Mouse (Mus musculus): ENCODE measurements around the gene Vmn1r54. TPM values are rescaled to one million over a fixed set of nuclear protein-coding genes. Genes with fewer than 3 reads are reported as not detected.
"Not testable (repeated sequence)": the region's sequence is repeated elsewhere in the genome, so short reads cannot be mapped to it uniquely, and the experiment has no call there.

Vmn1r54 gene
- not detected in 2 replicates for polyA plus RNA-seq (2016; fragmentation: Nextera tagmentation; extraction: Ambion mirVana)

GRCm38 (mm10) chr6:90246000-90246399 lies at the start of gene Vmn1r54:
TSS of gene Vmn1r54 (plus strand) at chr6:90246300.
- H3K36me3 ChIP-seq: no peaks in the 10 kb centered on the region
- 71% methylated on average over 1 of the region's 1 CpGs for WGBS

GRCm38 (mm10) chr6:90202493-90202892 lies 43.6 kb upstream of the Vmn1r54 start, which contains the start of gene V1ra8:
TSS of gene V1ra8 (plus strand) at chr6:90202793.
- WGBS: 87% methylated on average over 2 of the region's 2 CpGs
- not testable (repeated sequence) for H3K9me3 ChIP-seq; H3K4me3 ChIP-seq; H3K27ac ChIP-seq; H3K27me3 ChIP-seq (ENCODE audit: insufficient read depth, poor library complexity, severe bottlenecking); H3K36me3 ChIP-seq; DNase-seq (ENCODE audit: low spot score); H3K4me1 ChIP-seq (replicated peaks)

More at GRCm38 (mm10) chr6:90246000-90246399, at the start of gene Vmn1r54:
- H3K4me1 ChIP-seq (replicated peaks): no peaks in the 10 kb centered on the region
- no peaks in the 10 kb centered on the region for H3K27me3 ChIP-seq (ENCODE audit: insufficient read depth, poor library complexity, severe bottlenecking)
- H3K27ac ChIP-seq: no peak within 1 kb of the TSS
- no peaks in the 10 kb centered on the region for H3K9me3 ChIP-seq
- H3K4me3 ChIP-seq: no peak within 1 kb of the TSS
- no peak for DNase-seq (ENCODE audit: low spot score)

- H3K36me3 ChIP-seq: no peaks in the 10 kb centered on the region
- DNase-seq (ENCODE audit: low spot score): no peak
- 89% methylated on average over 1 of the region's 1 CpGs for WGBS
- no peaks in the 10 kb centered on the region for H3K4me1 ChIP-seq (replicated peaks)
- H3K27ac ChIP-seq: no peak within 1 kb of the TSS
- no peak within 1 kb of the TSS for H3K4me3 ChIP-seq
- peaks cover 18% of the 10 kb centered on the region; the same call in 1 of the 2 replicates for H3K9me3 ChIP-seq
- no peaks in the 10 kb centered on the region for H3K27me3 ChIP-seq (ENCODE audit: insufficient read depth, poor library complexity, severe bottlenecking)
These were observed 21.8 kb upstream of the Vmn1r54 start, which contains the start of gene Vmn1r53 for GRCm38 (mm10) chr6:90224338-90224737. TSS of gene Vmn1r53 (minus strand) at chr6:90224438.

GRCm38 (mm10) chr6:90232114-90232513 lies 14.0 kb upstream of the Vmn1r54 start:
- not testable (repeated sequence) for H3K36me3 ChIP-seq; DNase-seq (ENCODE audit: low spot score); H3K4me3 ChIP-seq; H3K27me3 ChIP-seq (ENCODE audit: insufficient read depth, poor library complexity, severe bottlenecking); H3K4me1 ChIP-seq (replicated peaks); H3K27ac ChIP-seq
- peaks cover 25% of the 10 kb centered on the region for H3K9me3 ChIP-seq
- WGBS: 90% methylated on average over 4 of the region's 4 CpGs

- Histone ChIP-seq H3K4me1 (replicated peaks) (no peaks in the 10 kb centered on the region), H3K36me3 (no peaks in the 10 kb centered on the region), H3K27ac (no peak overlapping the region), H3K9me3 (peaks cover 25% of the 10 kb centered on the region), H3K27me3 (ENCODE audit: insufficient read depth, poor library complexity, severe bottlenecking) (no peaks in the 10 kb centered on the region), H3K4me3 (no peak overlapping the region)
- WGBS: 65% methylated on average over 27 of the region's 27 CpGs
- DNase-seq (ENCODE audit: low spot score): no peak
These were observed 13.4 kb upstream of the Vmn1r54 start for GRCm38 (mm10) chr6:90232681-90233080.

- H3K27ac ChIP-seq: no peak overlapping the region
- no peak for DNase-seq (ENCODE audit: low spot score)
- no peaks in the 10 kb centered on the region for H3K36me3 ChIP-seq
- 84% methylated on average over 3 of the region's 3 CpGs for WGBS
- no peaks in the 10 kb centered on the region for H3K4me1 ChIP-seq (replicated peaks)
- no peak overlapping the region for H3K4me3 ChIP-seq
- no peaks in the 10 kb centered on the region for H3K9me3 ChIP-seq
- no peaks in the 10 kb centered on the region for H3K27me3 ChIP-seq (ENCODE audit: insufficient read depth, poor library complexity, severe bottlenecking)
These were observed 2.1 kb upstream of the Vmn1r54 start for GRCm38 (mm10) chr6:90244019-90244418.

GRCm38 (mm10) chr6:90288265-90288664 lies 42.2 kb downstream of the Vmn1r54 start:
- H3K27me3 ChIP-seq (ENCODE audit: insufficient read depth, poor library complexity, severe bottlenecking): no peaks in the 10 kb centered on the region
- H3K4me1 ChIP-seq (replicated peaks): no peaks in the 10 kb centered on the region
- no peak for DNase-seq (ENCODE audit: low spot score)
- H3K36me3 ChIP-seq: no peaks in the 10 kb centered on the region
- no peak overlapping the region for H3K4me3 ChIP-seq
- 56% methylated on average over 12 of the region's 12 CpGs for WGBS
- peaks cover 18% of the 10 kb centered on the region for H3K9me3 ChIP-seq
- no peak overlapping the region for H3K27ac ChIP-seq

- 86% methylated on average over 1 of the region's 1 CpGs for WGBS
- Histone ChIP-seq H3K4me1 (replicated peaks) (no peaks in the 10 kb centered on the region), H3K9me3 (0 out of 2 replicates have a peak, but pooled peaks cover 10% of the 10 kb centered on the region), H3K27ac (no peak within 1 kb of the TSS), H3K36me3 (no peaks in the 10 kb centered on the region), H3K27me3 (ENCODE audit: insufficient read depth, poor library complexity, severe bottlenecking) (no peaks in the 10 kb centered on the region), H3K4me3 (no peak within 1 kb of the TSS)
- DNase-seq (ENCODE audit: low spot score): no peak
These were observed 54.8 kb downstream of the Vmn1r54 start, which contains the start of gene BC048671 for GRCm38 (mm10) chr6:90300919-90301318. TSS of gene BC048671 (plus strand) at chr6:90301219.

GRCm38 (mm10) chr6:90306315-90306975 lies 60.3 kb downstream of the Vmn1r54 start:
- Histone ChIP-seq H3K4me3 (no peak overlapping the region), H3K36me3 (no peaks in the 10 kb centered on the region), H3K27me3 (ENCODE audit: insufficient read depth, poor library complexity, severe bottlenecking) (no peaks in the 10 kb centered on the region), H3K27ac (no peak overlapping the region), H3K9me3 (peaks cover 18% of the 10 kb centered on the region), H3K4me1 (replicated peaks) (no peaks in the 10 kb centered on the region)
- WGBS: 88% methylated on average over 6 of the region's 6 CpGs
- no peak for DNase-seq (ENCODE audit: low spot score)

- WGBS: 88% methylated on average over 87 of the region's 87 CpGs
- Histone ChIP-seq H3K27ac (no peak overlapping the region), H3K4me1 (replicated peaks) (no peaks in the 10 kb centered on the region), H3K9me3 (peaks cover 18% of the 10 kb centered on the region), H3K36me3 (no peaks in the 10 kb centered on the region), H3K4me3 (no peak overlapping the region), H3K27me3 (ENCODE audit: insufficient read depth, poor library complexity, severe bottlenecking) (no peaks in the 10 kb centered on the region)
- no peak for DNase-seq (ENCODE audit: low spot score)
These were observed 63.0 kb downstream of the Vmn1r54 start for GRCm38 (mm10) chr6:90308839-90309778.

- WGBS: 88% methylated on average over 5 of the region's 5 CpGs
- H3K4me1 ChIP-seq (replicated peaks): no peaks in the 10 kb centered on the region
- H3K27me3 ChIP-seq (ENCODE audit: insufficient read depth, poor library complexity, severe bottlenecking): no peaks in the 10 kb centered on the region
- H3K36me3 ChIP-seq: no peaks in the 10 kb centered on the region
- no peak for DNase-seq (ENCODE audit: low spot score)
- 0 out of 2 replicates have a peak, but pooled peaks cover 5% of the 10 kb centered on the region for H3K9me3 ChIP-seq
- no peak overlapping the region for H3K4me3 ChIP-seq
- H3K27ac ChIP-seq: no peak overlapping the region
These were observed 69.9 kb downstream of the Vmn1r54 start for GRCm38 (mm10) chr6:90315961-90316360.

- H3K4me1 ChIP-seq (replicated peaks): 0 out of 2 replicates have a peak, but pooled peaks cover 4% of the 10 kb centered on the region
- no peak overlapping the region for H3K27ac ChIP-seq
- DNase-seq (ENCODE audit: low spot score): no peak
- no peaks in the 10 kb centered on the region for H3K27me3 ChIP-seq (ENCODE audit: insufficient read depth, poor library complexity, severe bottlenecking)
- WGBS: 84% methylated on average over 2 of the region's 2 CpGs
- H3K4me3 ChIP-seq: no peak overlapping the region
- no peaks in the 10 kb centered on the region for H3K9me3 ChIP-seq
- H3K36me3 ChIP-seq: no peaks in the 10 kb centered on the region
These were observed 71.6 kb downstream of the Vmn1r54 start for GRCm38 (mm10) chr6:90317510-90318258.

All from hindbrain, embryonic 10.5 days (tissue).